Mouse (Mus musculus): ENCODE measurements around the gene Il5ra. TPM values are rescaled to one million over a fixed set of nuclear protein-coding genes. Genes with fewer than 3 reads are reported as not detected.

Il5ra gene
- polyA plus RNA-seq, 1 experiment = 1.5 TPM

DNA sequence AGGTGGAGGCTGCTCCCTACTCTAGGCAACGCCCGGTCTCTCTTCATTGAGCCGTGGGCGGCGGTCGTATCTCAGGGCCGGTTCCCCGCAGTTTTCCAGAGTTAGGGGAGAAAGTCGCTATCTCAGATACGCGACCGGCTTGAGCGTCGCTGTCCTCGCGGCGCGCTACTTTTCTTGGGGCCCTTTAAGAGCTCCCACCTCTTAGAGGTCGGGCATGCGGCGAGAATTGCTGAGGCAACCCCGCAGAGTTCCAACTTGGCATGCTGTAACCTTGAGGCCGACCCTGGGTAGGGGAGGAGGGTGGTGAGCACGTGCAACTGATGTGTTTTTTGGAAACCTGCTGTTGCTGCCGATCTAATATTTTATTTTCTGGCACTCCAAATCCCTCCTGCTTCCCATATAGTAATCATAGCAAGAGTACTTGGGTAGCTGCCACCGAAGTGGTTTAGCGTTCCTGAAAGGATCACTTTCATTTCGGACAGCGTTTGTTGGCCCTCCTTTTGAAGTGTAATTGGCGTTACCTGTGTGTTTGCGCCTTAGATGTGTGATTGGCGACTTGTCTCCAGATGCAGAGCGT, 20.5 kb upstream of the Il5ra start:
- TF ChIP-seq POLR2A (IDR thresholded peaks at IDR 0.05; ENCODE audit: borderline replicate concordance, control insufficient read depth, low read depth, low read length) (no peak), CTCF (IDR thresholded peaks at IDR 0.05; ENCODE audit: control insufficient read depth, insufficient read depth, low read length) (no peak)
- H3K4me3 ChIP-seq (replicated peaks; ENCODE audit: control insufficient read depth, low read depth, low read length) = peak overlapping the region; percentile 95
- no peaks in the 10 kb centered on the region; the same call in 1 of the 2 replicates for H3K4me1 ChIP-seq (ENCODE audit: control insufficient read depth, insufficient read depth, low read length)
- WGBS = under 1% methylated on average over 33 of the region's 33 CpGs
- peak overlapping the region; percentile 61 for H3K27ac ChIP-seq (ENCODE audit: control insufficient read depth, insufficient read depth, low read depth, low read length, poor library complexity)

- WGBS = 5% methylated on average over 35 of the region's 35 CpGs
- Histone ChIP-seq H3K4me3 (replicated peaks; ENCODE audit: control insufficient read depth, low read depth, low read length) (peak within 1 kb of the TSS; percentile 95), H3K4me1 (ENCODE audit: control insufficient read depth, insufficient read depth, low read length) (no peaks in the 10 kb centered on the region; the same call in 1 of the 2 replicates), H3K27ac (ENCODE audit: control insufficient read depth, insufficient read depth, low read depth, low read length, poor library complexity) (peak within 1 kb of the TSS; percentile 61)
- TF ChIP-seq POLR2A (IDR thresholded peaks at IDR 0.05; ENCODE audit: borderline replicate concordance, control insufficient read depth, low read depth, low read length) = peak; percentile 84
- no peak for TF ChIP-seq CTCF (IDR thresholded peaks at IDR 0.05; ENCODE audit: control insufficient read depth, insufficient read depth, low read length)
These were observed 19.9 kb upstream of the Il5ra start, which contains the start of gene Trnt1 for GRCm38 (mm10) chr6:106768640-106769289. Trnt1 (plus strand) TSS chr6:106769120.

- TF ChIP-seq CTCF (IDR thresholded peaks at IDR 0.05; ENCODE audit: control insufficient read depth, insufficient read depth, low read length) = no peak
- TF ChIP-seq POLR2A (IDR thresholded peaks at IDR 0.05; ENCODE audit: borderline replicate concordance, control insufficient read depth, low read depth, low read length) = no peak
- Histone ChIP-seq H3K4me1 (ENCODE audit: control insufficient read depth, insufficient read depth, low read length) (no peaks in the 10 kb centered on the region; the same call in 1 of the 2 replicates), H3K4me3 (replicated peaks; ENCODE audit: control insufficient read depth, low read depth, low read length) (no peak overlapping the region), H3K27ac (ENCODE audit: control insufficient read depth, insufficient read depth, low read depth, low read length, poor library complexity) (no peak overlapping the region)
- WGBS = 71% methylated on average over 4 of the region's 4 CpGs
These were observed 17.9 kb upstream of the Il5ra start for GRCm38 (mm10) chr6:106766774-106767173.

- 71% methylated on average over 1 of the region's 1 CpGs for WGBS
- no peak overlapping the region for H3K4me3 ChIP-seq (replicated peaks; ENCODE audit: control insufficient read depth, low read depth, low read length)
- H3K4me1 ChIP-seq (ENCODE audit: control insufficient read depth, insufficient read depth, low read length) = no peaks in the 10 kb centered on the region; the same call in 1 of the 2 replicates
- TF ChIP-seq POLR2A (IDR thresholded peaks at IDR 0.05; ENCODE audit: borderline replicate concordance, control insufficient read depth, low read depth, low read length) = no peak
- TF ChIP-seq CTCF (IDR thresholded peaks at IDR 0.05; ENCODE audit: control insufficient read depth, insufficient read depth, low read length) = no peak
- no peak overlapping the region for H3K27ac ChIP-seq (ENCODE audit: control insufficient read depth, insufficient read depth, low read depth, low read length, poor library complexity)
These were observed 17.1 kb upstream of the Il5ra start for GRCm38 (mm10) chr6:106765892-106766291.

- Histone ChIP-seq H3K27ac (ENCODE audit: control insufficient read depth, insufficient read depth, low read depth, low read length, poor library complexity) (no peak overlapping the region), H3K4me3 (replicated peaks; ENCODE audit: control insufficient read depth, low read depth, low read length) (no peak overlapping the region), H3K4me1 (ENCODE audit: control insufficient read depth, insufficient read depth, low read length) (no peaks in the 10 kb centered on the region)
- 28% methylated on average over 1 of the region's 1 CpGs for WGBS
- TF ChIP-seq CTCF (IDR thresholded peaks at IDR 0.05; ENCODE audit: control insufficient read depth, insufficient read depth, low read length) (no peak), POLR2A (IDR thresholded peaks at IDR 0.05; ENCODE audit: borderline replicate concordance, control insufficient read depth, low read depth, low read length) (no peak)
These were observed 12.6 kb upstream of the Il5ra start for GRCm38 (mm10) chr6:106761486-106761885.

GRCm38 (mm10) chr6:106760473-106761218, 11.8 kb upstream of the Il5ra start:
- Histone ChIP-seq H3K4me1 (ENCODE audit: control insufficient read depth, insufficient read depth, low read length) (no peaks in the 10 kb centered on the region), H3K4me3 (replicated peaks; ENCODE audit: control insufficient read depth, low read depth, low read length) (no peak overlapping the region), H3K27ac (ENCODE audit: control insufficient read depth, insufficient read depth, low read depth, low read length, poor library complexity) (no peak overlapping the region)
- 9% methylated on average over 3 of the region's 3 CpGs for WGBS
- TF ChIP-seq POLR2A (IDR thresholded peaks at IDR 0.05; ENCODE audit: borderline replicate concordance, control insufficient read depth, low read depth, low read length) = no peak
- no peak for TF ChIP-seq CTCF (IDR thresholded peaks at IDR 0.05; ENCODE audit: control insufficient read depth, insufficient read depth, low read length)

DNA sequence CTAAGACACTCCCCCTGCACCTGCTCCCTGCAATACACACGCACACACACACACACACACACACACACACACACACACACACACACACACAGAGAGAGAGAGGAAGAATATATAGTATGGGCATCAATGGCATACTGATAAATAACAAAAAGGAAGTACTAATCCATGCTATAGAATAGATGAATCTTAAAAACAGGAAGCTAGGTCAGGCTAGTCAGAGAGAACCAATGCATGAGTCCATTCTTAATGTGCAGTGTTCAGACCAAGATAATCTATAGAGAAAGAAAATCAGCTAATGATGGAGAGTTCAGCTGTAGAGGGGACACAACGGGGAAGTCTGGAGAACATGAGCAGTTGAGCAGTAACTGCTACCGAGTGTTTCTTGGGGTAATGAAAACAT, 9.5 kb upstream of the Il5ra start:
- Histone ChIP-seq H3K27ac (ENCODE audit: control insufficient read depth, insufficient read depth, low read depth, low read length, poor library complexity) (no peak overlapping the region), H3K4me3 (replicated peaks; ENCODE audit: control insufficient read depth, low read depth, low read length) (no peak overlapping the region), H3K4me1 (ENCODE audit: control insufficient read depth, insufficient read depth, low read length) (no peaks in the 10 kb centered on the region)
- TF ChIP-seq CTCF (IDR thresholded peaks at IDR 0.05; ENCODE audit: control insufficient read depth, insufficient read depth, low read length) (no peak), POLR2A (IDR thresholded peaks at IDR 0.05; ENCODE audit: borderline replicate concordance, control insufficient read depth, low read depth, low read length) (no peak)
- 36% methylated on average over 3 of the region's 3 CpGs for WGBS

- no peak for TF ChIP-seq CTCF (IDR thresholded peaks at IDR 0.05; ENCODE audit: control insufficient read depth, insufficient read depth, low read length)
- TF ChIP-seq POLR2A (IDR thresholded peaks at IDR 0.05; ENCODE audit: borderline replicate concordance, control insufficient read depth, low read depth, low read length) = no peak
- Histone ChIP-seq H3K4me3 (replicated peaks; ENCODE audit: control insufficient read depth, low read depth, low read length) (peak overlapping the region; percentile 22), H3K4me1 (ENCODE audit: control insufficient read depth, insufficient read depth, low read length) (peaks cover 2% of the 10 kb centered on the region; the same call in 1 of the 2 replicates), H3K27ac (ENCODE audit: control insufficient read depth, insufficient read depth, low read depth, low read length, poor library complexity) (no peak overlapping the region)
- 54% methylated on average over 7 of the region's 7 CpGs for WGBS
These were observed 1.5 kb upstream of the Il5ra start for GRCm38 (mm10) chr6:106750291-106750690.

Measured in bone marrow, adult 2 months (tissue).